Mouse (Mus musculus) MEL (cell line): ENCODE results near the gene Ryr3.

Experiments used
- CTCF ChIP-seq, 3 experiments: IDR thresholded peaks in 2 of 3; conservative IDR thresholded peaks in 1 of 3; 2 replicates each; pipeline ENCODE4 v1.5.1; 2011 to 2012; ENCODE audit warnings: low read length in 3 of 3, low read depth in 2 of 3, mild to moderate bottlenecking in 2 of 3, improper control_type of control experiment in 1 of 3, inconsistent platforms in 1 of 3, mixed read lengths in 1 of 3, moderate library complexity in 1 of 3; ENCODE audit not compliant: control insufficient read depth in 1 of 3, insufficient read depth in 1 of 3, poor library complexity in 1 of 3, severe bottlenecking in 1 of 3
- USF1 ChIP-seq: IDR thresholded peaks from 2 replicates; pipeline ENCODE4 v1.6.1; 2014; ENCODE audit warnings: low read depth, mild to moderate bottlenecking, inconsistent platforms, low read length, improper control_type of control experiment, moderate library complexity

DNA sequence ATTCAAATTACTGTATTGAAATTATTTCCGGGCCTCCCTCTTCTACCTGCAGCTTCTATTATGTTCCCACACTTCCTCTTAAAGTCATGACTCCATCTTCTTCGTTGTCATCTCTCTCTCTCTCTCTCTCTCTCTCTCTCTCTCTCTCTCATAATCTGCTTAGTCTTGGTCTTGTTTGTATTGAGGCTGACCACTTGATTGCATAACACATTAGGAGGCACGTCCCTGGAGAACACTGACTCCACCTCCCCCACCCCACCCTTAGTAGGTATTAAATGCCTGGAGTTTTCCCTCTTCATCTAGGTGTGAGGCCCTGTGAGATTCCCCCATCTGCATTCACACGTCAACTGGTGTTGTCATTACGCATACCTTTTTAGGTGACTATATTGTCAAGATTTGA lies 620.5 kb downstream of the Ryr3 start:
- TF ChIP-seq USF1 (no peak), CTCF (IDR thresholded peaks at IDR 0.05 in 2 of 3, conservative IDR thresholded peaks at IDR 0.05 in 1 of 3; ENCODE audit: control insufficient read depth in 1 of 3, insufficient read depth in 1 of 3, low read depth in 2 of 3, low read length in 3 of 3, poor library complexity in 1 of 3, severe bottlenecking in 1 of 3) (no peak)
